Mouse (Mus musculus) mature B cell (primary cell): Measurements from ENCODE around the gene Thtpa.

Experiments
- in situ Hi-C: fragments of 300-500 bp; cut with MboI; formaldehyde crosslinking; loops from 2 replicates; pipeline ENCODE4 v1.14.3; 2019

The Thtpa gene

GRCm38 (mm10) chr14:55105836-55106809 lies 11.5 kb downstream of the Thtpa start, which contains the start of gene Ap1g2:
Gene Ap1g2 (minus strand): TSS chr14:55106593.
- in situ Hi-C loops = no loop called here

- in situ Hi-C loops = no loop called here
Measured at GRCm38 (mm10) chr14:55106990-55107389, 12.4 kb downstream of the Thtpa start.

GRCm38 (mm10) chr14:55108202-55108870 lies 13.8 kb downstream of the Thtpa start:
- in situ Hi-C loops = no loop called here

- in situ Hi-C loops = no loop called here
Measured at GRCm38 (mm10) chr14:55109048-55109873, 14.7 kb downstream of the Thtpa start.

GRCm38 (mm10) chr14:55110076-55110475 lies 15.5 kb downstream of the Thtpa start:
- in situ Hi-C loops = no loop called here

- in situ Hi-C loops = no loop called here
Measured at GRCm38 (mm10) chr14:55111720-55112119, 17.1 kb downstream of the Thtpa start.

- in situ Hi-C loops = no loop called here
Measured at GRCm38 (mm10) chr14:55113351-55113974, 18.9 kb downstream of the Thtpa start.

GRCm38 (mm10) chr14:55113975-55114645 lies 19.5 kb downstream of the Thtpa start:
- in situ Hi-C loops = no loop called here

GRCm38 (mm10) chr14:55114759-55115701 lies 20.4 kb downstream of the Thtpa start:
- in situ Hi-C loops = no loop called here

- in situ Hi-C loops = no loop called here
Measured at GRCm38 (mm10) chr14:55115846-55116245, 21.3 kb downstream of the Thtpa start.

- in situ Hi-C loops = no loop called here
Measured at GRCm38 (mm10) chr14:55116425-55117200, 22.0 kb downstream of the Thtpa start, which contains the start of gene Jph4. Gene Jph4 (minus strand): TSS chr14:55116935.

- in situ Hi-C loops = no loop called here
Measured at GRCm38 (mm10) chr14:55118852-55119251, 24.3 kb downstream of the Thtpa start.

- in situ Hi-C loops = no loop called here
Measured at GRCm38 (mm10) chr14:55119421-55120134, 25.0 kb downstream of the Thtpa start.

- in situ Hi-C loops = no loop called here
Measured at GRCm38 (mm10) chr14:55121947-55122346, 27.4 kb downstream of the Thtpa start.

- in situ Hi-C loops = no loop called here
Measured at GRCm38 (mm10) chr14:55122359-55122758, 27.8 kb downstream of the Thtpa start.

- in situ Hi-C loops = no loop called here
Measured at GRCm38 (mm10) chr14:55125711-55126110, 31.1 kb downstream of the Thtpa start.

- in situ Hi-C loops = no loop called here
Measured at GRCm38 (mm10) chr14:55126521-55126920, 31.9 kb downstream of the Thtpa start.

- in situ Hi-C loops = no loop called here
Measured at GRCm38 (mm10) chr14:55135676-55136075, 41.1 kb downstream of the Thtpa start.
